Mouse (Mus musculus): ENCODE measurements around the gene Fam222b. TPM values are rescaled to one million over a fixed set of nuclear protein-coding genes. Genes with fewer than 3 reads are reported as not detected.

The Fam222b gene
- polyA plus RNA-seq, 1 experiment from 2014 or later: 31.4 TPM

GRCm38 (mm10) chr11:78097077-78097476, 2.6 kb downstream of the Fam222b start:
- H3K9me3 ChIP-seq: no peaks in the 10 kb centered on the region
- peaks cover 11% of the 10 kb centered on the region for H3K36me3 ChIP-seq
- peak overlapping the region; percentile 22 for H3K4me3 ChIP-seq
- H3K27me3 ChIP-seq: no peaks in the 10 kb centered on the region
- WGBS: 63% methylated on average over 3 of the region's 3 CpGs
- H3K27ac ChIP-seq: no peak overlapping the region
- H3K9ac ChIP-seq: peak overlapping the region; percentile 56; the same call in 1 of the 2 replicates
- no peak for ATAC-seq (ENCODE audit: low FRiP score)
- H3K4me1 ChIP-seq (replicated peaks): peaks cover 37% of the 10 kb centered on the region
- H3K4me2 ChIP-seq: peak overlapping the region; percentile 80

GRCm38 (mm10) chr11:78100746-78101145, 6.3 kb downstream of the Fam222b start:
- Histone ChIP-seq H3K27ac (no peak overlapping the region), H3K9ac (no peak overlapping the region), H3K36me3 (peaks cover 13% of the 10 kb centered on the region), H3K9me3 (no peaks in the 10 kb centered on the region), H3K4me3 (no peak overlapping the region), H3K4me2 (no peak overlapping the region), H3K4me1 (replicated peaks) (peaks cover 27% of the 10 kb centered on the region), H3K27me3 (no peaks in the 10 kb centered on the region)
- ATAC-seq (ENCODE audit: low FRiP score): no peak
- 90% methylated on average over 11 of the region's 11 CpGs for WGBS

GRCm38 (mm10) chr11:78102142-78102541, 7.7 kb downstream of the Fam222b start:
- H3K4me1 ChIP-seq (replicated peaks): peaks cover 15% of the 10 kb centered on the region
- peaks cover 25% of the 10 kb centered on the region for H3K36me3 ChIP-seq
- no peak overlapping the region for H3K27ac ChIP-seq
- WGBS: 87% methylated on average over 5 of the region's 5 CpGs
- H3K9ac ChIP-seq: no peak overlapping the region
- ATAC-seq (ENCODE audit: low FRiP score): no peak
- H3K4me3 ChIP-seq: no peak overlapping the region
- no peak overlapping the region for H3K4me2 ChIP-seq
- H3K9me3 ChIP-seq: no peaks in the 10 kb centered on the region
- H3K27me3 ChIP-seq: no peaks in the 10 kb centered on the region

GRCm38 (mm10) chr11:78102958-78103747, 8.7 kb downstream of the Fam222b start:
- H3K4me2 ChIP-seq: no peak overlapping the region
- no peaks in the 10 kb centered on the region for H3K9me3 ChIP-seq
- ATAC-seq (ENCODE audit: low FRiP score): no peak
- H3K27me3 ChIP-seq: no peaks in the 10 kb centered on the region
- peaks cover 6% of the 10 kb centered on the region; the same call in 1 of the 2 replicates for H3K4me1 ChIP-seq (replicated peaks)
- no peak overlapping the region for H3K27ac ChIP-seq
- 72% methylated on average over 5 of the region's 5 CpGs for WGBS
- no peak overlapping the region for H3K9ac ChIP-seq
- H3K36me3 ChIP-seq: peaks cover 34% of the 10 kb centered on the region
- H3K4me3 ChIP-seq: no peak overlapping the region

- H3K4me2 ChIP-seq: no peak overlapping the region
- WGBS: 94% methylated on average over 5 of the region's 5 CpGs
- H3K4me3 ChIP-seq: no peak overlapping the region
- H3K4me1 ChIP-seq (replicated peaks): peaks cover 3% of the 10 kb centered on the region
- H3K27ac ChIP-seq: no peak overlapping the region
- no peak for ATAC-seq (ENCODE audit: low FRiP score)
- H3K9me3 ChIP-seq: no peaks in the 10 kb centered on the region
- H3K9ac ChIP-seq: no peak overlapping the region
- H3K36me3 ChIP-seq: peaks cover 34% of the 10 kb centered on the region
- no peaks in the 10 kb centered on the region for H3K27me3 ChIP-seq
Observed at GRCm38 (mm10) chr11:78104501-78104900, 10.0 kb downstream of the Fam222b start.

GRCm38 (mm10) chr11:78113616-78114015, 19.2 kb downstream of the Fam222b start:
- WGBS: 81% methylated on average over 2 of the region's 2 CpGs

GRCm38 (mm10) chr11:78114676-78115366, 20.4 kb downstream of the Fam222b start:
- ATAC-seq (ENCODE audit: low FRiP score): no peak
- Histone ChIP-seq H3K27ac (peak overlapping the region; percentile 97), H3K4me1 (replicated peaks) (peaks cover 61% of the 10 kb centered on the region), H3K9ac (peak overlapping the region; percentile 89), H3K9me3 (no peaks in the 10 kb centered on the region), H3K4me2 (peak overlapping the region; percentile 77), H3K27me3 (no peaks in the 10 kb centered on the region), H3K36me3 (no peaks in the 10 kb centered on the region), H3K4me3 (peak overlapping the region; percentile 76)
- 10% methylated on average over 19 of the region's 19 CpGs for WGBS

More at GRCm38 (mm10) chr11:78113616-78114015, 19.2 kb downstream of the Fam222b start:
- 0 out of 2 replicates have a peak overlapping the region, but pooled peaks have one; percentile 97 for H3K27ac ChIP-seq
- H3K36me3 ChIP-seq: no peaks in the 10 kb centered on the region
- no peaks in the 10 kb centered on the region for H3K27me3 ChIP-seq
- no peak overlapping the region for H3K4me3 ChIP-seq
- H3K4me1 ChIP-seq (replicated peaks): peaks cover 49% of the 10 kb centered on the region
- no peak for ATAC-seq (ENCODE audit: low FRiP score)
- no peak overlapping the region for H3K4me2 ChIP-seq
- no peak overlapping the region for H3K9ac ChIP-seq
- no peaks in the 10 kb centered on the region for H3K9me3 ChIP-seq

- peak overlapping the region; percentile 89 for H3K9ac ChIP-seq
- WGBS: under 1% methylated on average over 32 of the region's 37 CpGs
- peak; percentile 100 for ATAC-seq (ENCODE audit: low FRiP score)
- H3K4me2 ChIP-seq: peak overlapping the region; percentile 77
- H3K36me3 ChIP-seq: no peaks in the 10 kb centered on the region
- peak overlapping the region; percentile 97 for H3K27ac ChIP-seq
- no peaks in the 10 kb centered on the region for H3K9me3 ChIP-seq
- H3K4me1 ChIP-seq (replicated peaks): peaks cover 67% of the 10 kb centered on the region
- no peaks in the 10 kb centered on the region for H3K27me3 ChIP-seq
- peak overlapping the region; percentile 76 for H3K4me3 ChIP-seq
Observed at GRCm38 (mm10) chr11:78115367-78116145, 21.1 kb downstream of the Fam222b start.

GRCm38 (mm10) chr11:78116146-78116410, 21.6 kb downstream of the Fam222b start:
- peak overlapping the region; percentile 97 for H3K27ac ChIP-seq
- peak overlapping the region; percentile 77 for H3K4me2 ChIP-seq
- H3K9ac ChIP-seq: peak overlapping the region; percentile 89
- H3K27me3 ChIP-seq: no peaks in the 10 kb centered on the region
- whole genome bisulfite sequencing: 11% methylated on average over 5 of the region's 5 CpGs
- peak overlapping the region; percentile 76 for H3K4me3 ChIP-seq
- no peak for ATAC-seq (ENCODE audit: low FRiP score)
- no peaks in the 10 kb centered on the region for H3K9me3 ChIP-seq
- H3K4me1 ChIP-seq (replicated peaks): peaks cover 72% of the 10 kb centered on the region
- H3K36me3 ChIP-seq: no peaks in the 10 kb centered on the region

- Histone ChIP-seq H3K27me3 (no peaks in the 10 kb centered on the region), H3K4me1 (replicated peaks) (peaks cover 71% of the 10 kb centered on the region), H3K36me3 (no peaks in the 10 kb centered on the region), H3K9me3 (no peaks in the 10 kb centered on the region), H3K4me3 (no peak overlapping the region), H3K27ac (no peak overlapping the region), H3K9ac (no peak overlapping the region), H3K4me2 (no peak overlapping the region)
- no peak for ATAC-seq (ENCODE audit: low FRiP score)
Observed at GRCm38 (mm10) chr11:78118467-78118866, 24.0 kb downstream of the Fam222b start.

- Histone ChIP-seq H3K36me3 (no peaks in the 10 kb centered on the region), H3K9ac (no peak overlapping the region), H3K27me3 (no peaks in the 10 kb centered on the region), H3K4me3 (no peak overlapping the region), H3K9me3 (no peaks in the 10 kb centered on the region), H3K4me2 (no peak overlapping the region), H3K27ac (no peak overlapping the region), H3K4me1 (replicated peaks) (peaks cover 58% of the 10 kb centered on the region)
- WGBS: 85% methylated on average over 8 of the region's 8 CpGs
- ATAC-seq (ENCODE audit: low FRiP score): no peak
Observed at GRCm38 (mm10) chr11:78119898-78120297, 25.4 kb downstream of the Fam222b start.

GRCm38 (mm10) chr11:78121176-78121575, 26.7 kb downstream of the Fam222b start:
- Histone ChIP-seq H3K36me3 (no peaks in the 10 kb centered on the region), H3K9me3 (no peaks in the 10 kb centered on the region), H3K4me3 (no peak overlapping the region), H3K4me2 (no peak overlapping the region), H3K4me1 (replicated peaks) (peaks cover 60% of the 10 kb centered on the region), H3K9ac (no peak overlapping the region), H3K27ac (peak overlapping the region; percentile 52; the same call in 1 of the 2 replicates), H3K27me3 (no peaks in the 10 kb centered on the region)
- ATAC-seq (ENCODE audit: low FRiP score): no peak
- WGBS: 31% methylated on average over 5 of the region's 5 CpGs

Measured in hindbrain, embryonic 13.5 days (tissue).